Mouse (Mus musculus) layer of hippocampus, adult 9-11 months (tissue): ENCODE results near the gene Krt7.
A peak's percentile ranks its signal among the peaks of the same experiment; 100 is the strongest.

Source experiments
- DNase-seq: peaks from one replicate; pipeline ENCODE4 v3.0.0; 2022

Krt7 gene

GRCm38 (mm10) chr15:101447444-101447843 lies 36.6 kb downstream of the Krt7 start, which contains the start of gene Krt88:
Gene Krt88 (plus strand): TSS chr15:101447744.
- DNase-seq = no peak

GRCm38 (mm10) chr15:101453093-101453736 lies 42.4 kb downstream of the Krt7 start:
- peak; percentile 71 for DNase-seq

GRCm38 (mm10) chr15:101454774-101455173 lies 43.9 kb downstream of the Krt7 start:
- no peak for DNase-seq

GRCm38 (mm10) chr15:101455292-101455691 lies 44.4 kb downstream of the Krt7 start:
- no peak for DNase-seq

- DNase-seq = no peak
These were observed 45.0 kb downstream of the Krt7 start for GRCm38 (mm10) chr15:101455891-101456290.

- no peak for DNase-seq
These were observed 47.6 kb downstream of the Krt7 start for GRCm38 (mm10) chr15:101458361-101458930.

GRCm38 (mm10) chr15:101459283-101459682 lies 48.4 kb downstream of the Krt7 start:
- no peak for DNase-seq

- no peak for DNase-seq
These were observed 52.8 kb downstream of the Krt7 start, which contains the start of gene Krt81 for GRCm38 (mm10) chr15:101463651-101464050. Gene Krt81 (minus strand): TSS chr15:101463751.

- no peak for DNase-seq
These were observed 58.2 kb downstream of the Krt7 start for GRCm38 (mm10) chr15:101469093-101469492.

- no peak for DNase-seq
These were observed 62.2 kb downstream of the Krt7 start, which contains the start of gene Krt86 for GRCm38 (mm10) chr15:101472952-101473528. Gene Krt86 (plus strand): TSS chr15:101473478.

GRCm38 (mm10) chr15:101479007-101479665 lies 68.3 kb downstream of the Krt7 start:
- peak; percentile 28 for DNase-seq

GRCm38 (mm10) chr15:101479666-101480060 lies 68.8 kb downstream of the Krt7 start:
- DNase-seq = no peak
